Mouse (Mus musculus) heart, adult 2 months (tissue): ENCODE results near the gene Tpo. TPM values are rescaled to one million over a fixed set of nuclear protein-coding genes. Genes with fewer than 3 reads are reported as not detected.
A peak's percentile ranks its signal among the peaks of the same experiment; 100 is the strongest.

ENCODE experiments used
- DNase-seq, 2 experiments: peaks; one replicate each; pipeline ENCODE4 v3.0.0; 2021
- H3K27ac ChIP-seq: fragments of 200-600 bp; 2 replicates; pipeline ENCODE4 v1.8.1; 2022
- H3K27me3 ChIP-seq: fragments of 200-500 bp; 2 replicates; pipeline ENCODE4 v1.6.1; 2012; ENCODE audit warnings: mild to moderate bottlenecking, low read length, inconsistent platforms, mixed read lengths; ENCODE audit not compliant: control insufficient read depth, insufficient read depth
- H3K36me3 ChIP-seq: fragments of 200-500 bp; 2 replicates; pipeline ENCODE4 v1.6.1; 2012; ENCODE audit warnings: low read length, inconsistent platforms; ENCODE audit not compliant: control insufficient read depth, insufficient read depth
- H3K4me1 ChIP-seq: fragments of 200-500 bp; 2 replicates; pipeline ENCODE4 v1.6.1; 2011; ENCODE audit warnings: low read length; ENCODE audit not compliant: control insufficient read depth, insufficient read depth
- H3K4me3 ChIP-seq: fragments of 200-600 bp; 2 replicates; pipeline ENCODE4 v1.8.1; 2022
- H3K79me2 ChIP-seq: fragments of 200-500 bp; replicated peaks from 2 replicates; pipeline ENCODE4 v1.6.1; 2012; ENCODE audit warnings: mild to moderate bottlenecking, inconsistent platforms, low read length, moderate library complexity, mixed read lengths; ENCODE audit not compliant: control insufficient read depth, insufficient read depth
- H3K9ac ChIP-seq: fragments of 200-500 bp; 2 replicates; pipeline ENCODE4 v1.6.1; 2012; ENCODE audit warnings: low read depth, mild to moderate bottlenecking, control low read depth, inconsistent platforms, low read length, mixed read lengths
- CTCF ChIP-seq: fragments of 200-600 bp; IDR thresholded peaks from 2 replicates; pipeline ENCODE4 v1.8.1; 2022; ENCODE audit warnings: antibody characterized with exemption, mild to moderate bottlenecking, moderate library complexity
- EP300 ChIP-seq: fragments of 200-500 bp; IDR thresholded peaks from 2 replicates; pipeline ENCODE4 v1.6.1; 2011; ENCODE audit warnings: low read depth, low read length, control low read depth; ENCODE audit not compliant: insufficient read depth
- POLR2A ChIP-seq: fragments of 200-500 bp; IDR thresholded peaks from 2 replicates; pipeline ENCODE4 v1.6.1; 2011; ENCODE audit warnings: mild to moderate bottlenecking, low read depth, low read length, control low read depth; ENCODE audit not compliant: insufficient read depth
- WGBS: fragments of 180-500 bp; shearing (Covaris S2); methylation state at CpG from one replicate; pipeline ENCODE4 v1.1.7; 2018; 5-methylcytosine and 5-hydroxymethylcytosine counted together
- intact Hi-C: fragments of 180-260 bp; cut with DNase I; formaldehyde crosslinking; loops from one replicate; pipeline ENCODE4 v1.15.1; 2025
- polyA plus RNA-seq: library from polyadenylated mRNA; depleted of rRNA; stranded (reverse); fragments of >200 nt; gene quantifications from 2 replicates; pipeline ENCODE4 v1.2.3, GENCODE M21; 2012
- total RNA-seq, 2 experiments: library from RNA; stranded (reverse); gene quantifications; 2 replicates each; pipeline ENCODE4 v1.2.3; 2021

Gene Tpo
- total and polyA plus RNA-seq, 3 experiments: not detected

- no peaks in the 10 kb centered on the region; the same call in 1 of the 2 replicates for H3K36me3 ChIP-seq
- intact Hi-C loops: no loop called here
- no peaks in the 10 kb centered on the region for H3K79me2 ChIP-seq
- TF ChIP-seq POLR2A: no peak
- no peaks in the 10 kb centered on the region; the same call in 1 of the 2 replicates for H3K27me3 ChIP-seq
- H3K27ac ChIP-seq: no peak overlapping the region
- no peak overlapping the region for H3K4me3 ChIP-seq
- peaks cover 4% of the 10 kb centered on the region for H3K4me1 ChIP-seq
- DNase-seq: no peak
- 79% methylated on average over 5 of the region's 5 CpGs for WGBS
- no peak overlapping the region for H3K9ac ChIP-seq
These were observed 32.1 kb upstream of the Tpo start for GRCm38 (mm10) chr12:30164538-30164937.

- H3K27ac ChIP-seq: no peak overlapping the region
- TF ChIP-seq POLR2A: no peak
- no peak for TF ChIP-seq EP300
- no peak for TF ChIP-seq CTCF
- no peaks in the 10 kb centered on the region for H3K79me2 ChIP-seq
- H3K9ac ChIP-seq: no peak overlapping the region
- no peak for DNase-seq
- intact Hi-C loops: no loop called here
- H3K27me3 ChIP-seq: no peaks in the 10 kb centered on the region; the same call in 1 of the 2 replicates
- 90% methylated on average over 6 of the region's 6 CpGs for WGBS
- peaks cover 6% of the 10 kb centered on the region for H3K4me1 ChIP-seq
- no peak overlapping the region for H3K4me3 ChIP-seq
- no peaks in the 10 kb centered on the region; the same call in 1 of the 2 replicates for H3K36me3 ChIP-seq
These were observed 31.6 kb upstream of the Tpo start for GRCm38 (mm10) chr12:30164005-30164404.

GRCm38 (mm10) chr12:30161731-30162406, 29.4 kb upstream of the Tpo start:
- WGBS: 82% methylated on average over 5 of the region's 5 CpGs
- no peak for DNase-seq
- peaks cover 6% of the 10 kb centered on the region; the same call in 1 of the 2 replicates for H3K4me1 ChIP-seq
- no peaks in the 10 kb centered on the region for H3K79me2 ChIP-seq
- intact Hi-C loops: no loop called here
- H3K36me3 ChIP-seq: no peaks in the 10 kb centered on the region
- no peak overlapping the region for H3K27ac ChIP-seq
- TF ChIP-seq EP300 (no peak), CTCF (no peak), POLR2A (no peak)
- H3K9ac ChIP-seq: no peak overlapping the region
- H3K27me3 ChIP-seq: no peaks in the 10 kb centered on the region; the same call in 1 of the 2 replicates
- no peak overlapping the region for H3K4me3 ChIP-seq

GRCm38 (mm10) chr12:30160475-30160874, 28.1 kb upstream of the Tpo start:
- no peak for TF ChIP-seq EP300
- TF ChIP-seq CTCF: no peak
- TF ChIP-seq POLR2A: no peak
- H3K36me3 ChIP-seq: no peaks in the 10 kb centered on the region
- no peaks in the 10 kb centered on the region for H3K79me2 ChIP-seq
- intact Hi-C loops: no loop called here
- peak; percentile 28 to 45 for DNase-seq
- no peaks in the 10 kb centered on the region for H3K27me3 ChIP-seq
- peaks cover 6% of the 10 kb centered on the region; the same call in 1 of the 2 replicates for H3K4me1 ChIP-seq
- H3K4me3 ChIP-seq: no peak overlapping the region
- H3K27ac ChIP-seq: peak overlapping the region; percentile 38; the same call in 1 of the 2 replicates
- H3K9ac ChIP-seq: no peak overlapping the region
- WGBS: 45% methylated on average over 3 of the region's 3 CpGs

GRCm38 (mm10) chr12:30159788-30160187, 27.4 kb upstream of the Tpo start:
- Histone ChIP-seq H3K9ac (no peak overlapping the region), H3K36me3 (no peaks in the 10 kb centered on the region), H3K4me1 (peaks cover 6% of the 10 kb centered on the region; the same call in 1 of the 2 replicates), H3K27me3 (no peaks in the 10 kb centered on the region), H3K4me3 (no peak overlapping the region), H3K79me2 (no peaks in the 10 kb centered on the region), H3K27ac (no peak overlapping the region)
- intact Hi-C loops: no loop called here
- 63% methylated on average over 8 of the region's 8 CpGs for WGBS
- no peak for TF ChIP-seq CTCF
- no peak for TF ChIP-seq POLR2A
- no peak for TF ChIP-seq EP300
- no peak for DNase-seq

GRCm38 (mm10) chr12:30154079-30154673, 21.8 kb upstream of the Tpo start:
- Histone ChIP-seq H3K9ac (no peak overlapping the region), H3K79me2 (no peaks in the 10 kb centered on the region), H3K36me3 (no peaks in the 10 kb centered on the region), H3K27me3 (no peaks in the 10 kb centered on the region), H3K4me3 (no peak overlapping the region), H3K4me1 (no peaks in the 10 kb centered on the region), H3K27ac (no peak overlapping the region)
- WGBS: 43% methylated on average over 7 of the region's 7 CpGs
- intact Hi-C loops: no loop called here
- no peak for DNase-seq
- TF ChIP-seq CTCF (no peak), POLR2A (no peak), EP300 (no peak)
